Mouse (Mus musculus) megakaryocyte, embryonic 14.5 days (primary cell): Measurements from ENCODE around the gene Numbl.

Experiments used
- FLI1 ChIP-seq: IDR thresholded peaks from 2 replicates; pipeline ENCODE4 v1.6.1; 2012; ENCODE audit warnings: low read length, inconsistent platforms, mixed read lengths
- GATA1 ChIP-seq: IDR thresholded peaks from 3 replicates; pipeline ENCODE4 v1.6.1; 2012; ENCODE audit warnings: mixed read lengths, low read length, inconsistent platforms, borderline replicate concordance

- TF ChIP-seq GATA1 (no peak), FLI1 (no peak)
Measured at GRCm38 (mm10) chr7:27308821-27309549, 50.8 kb downstream of the Numbl start.
